Mouse (Mus musculus) natural killer cell, adult 2 months (primary cell): ENCODE data around the gene Sun3.
A peak's percentile ranks its signal among the peaks of the same experiment; 100 is the strongest.

Source experiments
- DNase-seq, 2 experiments: peaks; one replicate each; pipeline ENCODE4 v3.0.0; 2022; ENCODE audit warnings: low spot score in 2 of 2

Gene Sun3

GRCm38 (mm10) chr11:9048703-9049060 lies at the start of gene Sun3:
Sun3 (minus strand) TSS chr11:9048991.
- DNase-seq, result no peak

GRCm38 (mm10) chr11:9076444-9076843 lies 27.7 kb upstream of the Sun3 start:
- DNase-seq, result no peak

GRCm38 (mm10) chr11:9060484-9060883 lies 11.7 kb upstream of the Sun3 start:
- no peak for DNase-seq

GRCm38 (mm10) chr11:9060029-9060428 lies 11.2 kb upstream of the Sun3 start:
- DNase-seq, result no peak

- no peak for DNase-seq
These were observed 8.9 kb upstream of the Sun3 start for GRCm38 (mm10) chr11:9057711-9058110.

- DNase-seq, result no peak
These were observed 8.1 kb upstream of the Sun3 start for GRCm38 (mm10) chr11:9056937-9057336.

GRCm38 (mm10) chr11:9051895-9052294 lies 3.1 kb upstream of the Sun3 start:
- DNase-seq, result no peak

- no peak for DNase-seq
These were observed 1.4 kb upstream of the Sun3 start for GRCm38 (mm10) chr11:9050241-9050640.

GRCm38 (mm10) chr11:9048011-9048702 lies 634 bp downstream of the Sun3 start, which contains the start of gene Gm11992:
Gm11992 (plus strand) TSS chr11:9048594.
- DNase-seq, result peak; percentile 19 to 34

GRCm38 (mm10) chr11:9047044-9047443 lies 1.7 kb downstream of the Sun3 start:
- DNase-seq, result no peak

GRCm38 (mm10) chr11:9046546-9046945 lies 2.2 kb downstream of the Sun3 start:
- DNase-seq, result no peak

GRCm38 (mm10) chr11:9031530-9031929 lies 17.3 kb downstream of the Sun3 start:
- DNase-seq, result no peak

GRCm38 (mm10) chr11:9025211-9025610 lies 23.6 kb downstream of the Sun3 start:
- no peak for DNase-seq

- DNase-seq, result no peak
These were observed 24.0 kb downstream of the Sun3 start for GRCm38 (mm10) chr11:9024782-9025181.

- no peak for DNase-seq
These were observed 28.6 kb downstream of the Sun3 start for GRCm38 (mm10) chr11:9020207-9020606.

GRCm38 (mm10) chr11:9018491-9019267 lies 30.1 kb downstream of the Sun3 start:
- no peak for DNase-seq

GRCm38 (mm10) chr11:9014740-9015139 lies 34.1 kb downstream of the Sun3 start:
- no peak for DNase-seq

GRCm38 (mm10) chr11:9011348-9011747 lies 37.4 kb downstream of the Sun3 start:
- no peak for DNase-seq

GRCm38 (mm10) chr11:9010853-9011339 lies 37.9 kb downstream of the Sun3 start, which contains the start of gene Hus1:
Hus1 (minus strand) TSS chr11:9011191.
- DNase-seq, result peak; percentile 68 to 77

GRCm38 (mm10) chr11:9010416-9010815 lies 38.4 kb downstream of the Sun3 start:
- DNase-seq, result no peak

GRCm38 (mm10) chr11:9008761-9009160 lies 40.0 kb downstream of the Sun3 start:
- DNase-seq, result no peak

GRCm38 (mm10) chr11:8988084-8988483 lies 60.7 kb downstream of the Sun3 start:
- no peak for DNase-seq

- no peak for DNase-seq
These were observed 62.7 kb downstream of the Sun3 start for GRCm38 (mm10) chr11:8986058-8986457.
